Comparison of ENCODE assay signal across 9 mouse cellular contexts in the genomic region with DNA sequence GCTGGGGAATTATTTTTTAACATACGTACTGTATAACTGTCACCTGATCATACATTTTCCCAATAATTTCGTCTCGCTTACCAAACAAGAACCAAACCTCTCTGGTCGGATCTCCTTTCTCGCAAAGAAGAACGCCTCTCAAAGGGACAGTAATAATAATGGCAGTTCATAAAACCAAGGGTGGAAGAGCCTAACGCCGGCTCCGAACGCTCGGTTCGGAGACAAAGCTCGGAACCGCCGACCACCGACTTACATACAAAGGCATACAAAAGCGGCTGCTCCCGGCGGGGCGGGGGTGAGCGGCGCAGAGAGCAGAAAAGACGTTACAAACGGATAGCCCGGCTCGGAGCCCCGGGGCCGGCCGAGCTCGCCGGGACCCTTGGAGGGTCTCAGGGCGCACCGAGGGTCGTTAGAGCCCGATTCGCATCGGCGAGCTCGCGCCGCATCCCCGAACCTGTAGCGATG. TPM values are rescaled to one million over a fixed set of nuclear protein-coding genes. Genes with fewer than 3 reads are reported as not detected.
DNase-seq lines count a peak whose midpoint lies in the region; ATAC-seq and TF ChIP-seq lines count a peak whose summit lies in the region.
"Had no signal": no experiment of that assay in that cellular context is flagged by ENCODE, and none has a peak within 500 bp of the region (broad histone marks: within the 10 kb centered on the region; RNA-seq: fewer than 3 reads in every experiment).

No protein-coding gene starts in this region.

- no peak for TF ChIP-seq CTCF in liver, postnatal 0 days (IDR thresholded peaks at IDR 0.05; ENCODE audit: low read depth)

- no peak for ATAC-seq in heart, embryonic 13.5 days (ENCODE audit: extremely low read depth, insufficient number of reproducible peaks, low FRiP score, low TSS enrichment)
- peak; percentile 8 for ATAC-seq in activated CD4-positive, CD25-positive, alpha-beta regulatory T cell, adult 4 months
- ATAC-seq in hindbrain, embryonic 12.5 days (ENCODE audit: low FRiP score), result peak; percentile 68; the same call in 1 of the 2 replicates
- ATAC-seq in liver, postnatal 0 days, result 0 out of 2 replicates have a peak, but pooled peaks have one; percentile 1

- H3K9ac ChIP-seq in heart, embryonic 13.5 days, result peak overlapping the region; percentile 88
- peak overlapping the region; percentile 93 for H3K9ac ChIP-seq in hindbrain, embryonic 12.5 days
- H3K9ac ChIP-seq in liver, postnatal 0 days (replicated peaks), result peak overlapping the region; percentile 96

- H3K4me1 ChIP-seq in heart, embryonic 13.5 days, result peaks cover 10% of the 10 kb centered on the region
- peaks cover 14% of the 10 kb centered on the region for H3K4me1 ChIP-seq in hindbrain, embryonic 12.5 days
- peaks cover 33% of the 10 kb centered on the region for H3K4me1 ChIP-seq in liver, postnatal 0 days (ENCODE audit: insufficient read depth)

- intact Hi-C loops in heart, postnatal 10 days (cut with DNase I), result no loop called here

- peak overlapping the region; percentile 99 for H3K4me3 ChIP-seq in heart, embryonic 13.5 days
- peak overlapping the region; percentile 98 for H3K4me3 ChIP-seq in hindbrain, embryonic 12.5 days
- H3K4me3 ChIP-seq in liver, postnatal 0 days (ENCODE audit: low read depth, low read length), result peak overlapping the region; percentile 100

- peaks cover 51% of the 10 kb centered on the region for H3K27me3 ChIP-seq in heart, embryonic 13.5 days (replicated peaks)
- H3K27me3 ChIP-seq in hindbrain, embryonic 12.5 days, result no peaks in the 10 kb centered on the region
- H3K27me3 ChIP-seq in liver, postnatal 0 days (ENCODE audit: insufficient read depth, low read length), result no peaks in the 10 kb centered on the region

- no peak for DNase-seq in heart, postnatal 10 days
- peak; percentile 17 for DNase-seq in 3T3-L1 (ENCODE audit: low read depth, low spot score)
- no peak for DNase-seq in liver, postnatal 0 days
- no peak for DNase-seq in ovary, postnatal 14 days (ENCODE audit: low spot score)
- no peak for DNase-seq in testis, postnatal 14 days (ENCODE audit: low spot score)

- H3K36me3 ChIP-seq in heart, embryonic 13.5 days, result no peaks in the 10 kb centered on the region
- H3K36me3 ChIP-seq in hindbrain, embryonic 12.5 days, result 0 out of 2 replicates have a peak, but pooled peaks cover 3% of the 10 kb centered on the region
- peaks cover 2% of the 10 kb centered on the region; the same call in 1 of the 2 replicates for H3K36me3 ChIP-seq in liver, postnatal 0 days (replicated peaks; ENCODE audit: insufficient read depth, low read length)

- WGBS in heart, embryonic 13.5 days, result under 1% methylated on average over 43 of the region's 43 CpGs
- under 1% methylated on average over 43 of the region's 43 CpGs for whole genome bisulfite sequencing in hindbrain, embryonic 12.5 days
- under 1% methylated on average over 36 of the region's 43 CpGs for WGBS in liver, postnatal 0 days (ENCODE audit: insufficient replicate concordance)

- peak overlapping the region; percentile 78; the same call in 1 of the 2 replicates for H3K27ac ChIP-seq in heart, embryonic 13.5 days (replicated peaks)
- peak overlapping the region; percentile 95 for H3K27ac ChIP-seq in hindbrain, embryonic 12.5 days
- peak overlapping the region; percentile 97 for H3K27ac ChIP-seq in liver, postnatal 0 days (ENCODE audit: low read depth)

- H3K9me3 ChIP-seq in heart, embryonic 13.5 days, result no peaks in the 10 kb centered on the region
- H3K9me3 ChIP-seq in hindbrain, embryonic 12.5 days (replicated peaks), result no peaks in the 10 kb centered on the region
- H3K9me3 ChIP-seq in liver, postnatal 0 days (ENCODE audit: low read length), result no peaks in the 10 kb centered on the region

- H3K4me2 ChIP-seq in heart, embryonic 13.5 days, result peak overlapping the region; percentile 81
- H3K4me2 ChIP-seq in hindbrain, embryonic 12.5 days (replicated peaks), result peak overlapping the region; percentile 55
- peak overlapping the region; percentile 80 for H3K4me2 ChIP-seq in liver, postnatal 0 days (ENCODE audit: low read depth, low read length)

- TF ChIP-seq EP300 in liver, postnatal 0 days (IDR thresholded peaks at IDR 0.05; ENCODE audit: low read depth), result no peak

RNA-seq across cellular contexts. Expression of a gene that starts 0.8 kb away (rescaled TPM):
- 67.2 and 83.4 TPM in 2 replicates for polyA plus RNA-seq in heart, embryonic 13.5 days (2015; fragmentation: Nextera tagmentation; extraction: Ambion mirVana)
- total RNA-seq in heart, postnatal 10 days (2021), result 10 to 100 TPM; 52.7 to 84.4 TPM
- 10 to 100 TPM; 58.4 to 63.4 TPM for polyA plus RNA-seq in activated CD4-positive, CD25-positive, alpha-beta regulatory T cell, adult 4 months (2017; shearing (Covaris generic))
- 178 and 191 TPM in 2 replicates for polyA plus RNA-seq in hindbrain, embryonic 12.5 days (2016; fragmentation: Nextera tagmentation; extraction: Ambion mirVana)
- polyA plus RNA-seq in liver, postnatal 0 days (2015; fragmentation: Nextera tagmentation; extraction: Ambion mirVana), result 154 and 170 TPM in 2 replicates

RNA-seq across cellular contexts. Expression of a gene that starts 38.4 kb away (rescaled TPM):
- 0.41 and 0.84 TPM in 2 replicates for polyA plus RNA-seq in heart, embryonic 13.5 days (2015; fragmentation: Nextera tagmentation; extraction: Ambion mirVana)
- under 1 TPM; 0.22 to 0.32 TPM for total RNA-seq in heart, postnatal 10 days (2021)
- polyA plus RNA-seq in activated CD4-positive, CD25-positive, alpha-beta regulatory T cell, adult 4 months (2017; shearing (Covaris generic)), result 10 to 100 TPM; 64.0 to 72.1 TPM
- polyA plus RNA-seq in hindbrain, embryonic 12.5 days (2016; fragmentation: Nextera tagmentation; extraction: Ambion mirVana), result 0.52 and 0.66 TPM in 2 replicates
- polyA plus RNA-seq in liver, postnatal 0 days (2015; fragmentation: Nextera tagmentation; extraction: Ambion mirVana), result 0.95 and 1.1 TPM in 2 replicates
- total RNA-seq: layer of hippocampus, postnatal 25 days had no signal

RNA-seq across cellular contexts. Expression of a gene that starts 41.9 kb away (rescaled TPM):
- polyA plus RNA-seq in heart, embryonic 13.5 days (2015; fragmentation: Nextera tagmentation; extraction: Ambion mirVana), result 33.0 and 34.4 TPM in 2 replicates
- 10 to 100 TPM; 29.9 to 37.7 TPM for total RNA-seq in heart, postnatal 10 days (2021)
- 10 to 100 TPM; 41.2 to 43.6 TPM for polyA plus RNA-seq in activated CD4-positive, CD25-positive, alpha-beta regulatory T cell, adult 4 months (2017; shearing (Covaris generic))
- 56.5 and 59.0 TPM in 2 replicates for polyA plus RNA-seq in hindbrain, embryonic 12.5 days (2016; fragmentation: Nextera tagmentation; extraction: Ambion mirVana)
- polyA plus RNA-seq in liver, postnatal 0 days (2015; fragmentation: Nextera tagmentation; extraction: Ambion mirVana), result 13.9 and 16.0 TPM in 2 replicates

Comparison
In these comparisons a context has a peak if more than half of its experiments do, and no peak if none do; other contexts are left out.
1. RNA of a gene that starts 38.4 kb away (polyA plus RNA-seq): 64.0 to 72.1 TPM in activated CD4-positive, CD25-positive, alpha-beta regulatory T cell, adult 4 months; 0.95 to 1.1 TPM in liver, postnatal 0 days, 0.52 to 0.66 TPM in hindbrain, embryonic 12.5 days and 0.41 to 0.84 TPM in heart, embryonic 13.5 days; every median in the first group is over 10 times any median in the second.
2. Peak in every context shown above with its lines, with median percentiles within 50 percentile points of each other: H3K27ac ChIP-seq, H3K4me2 ChIP-seq, H3K4me3 ChIP-seq and H3K9ac ChIP-seq.